Mouse (Mus musculus): ENCODE measurements around the gene Rasd2. TPM values are rescaled to one million over a fixed set of nuclear protein-coding genes. Genes with fewer than 3 reads are reported as not detected.

Gene Rasd2
- not detected in 2 replicates for polyA plus RNA-seq (2012)

GRCm38 (mm10) chr8:75213686-75214085 is at the start of gene Rasd2:
Gene Rasd2 (plus strand): TSS chr8:75213944.
- H3K27me3 ChIP-seq (ENCODE audit: control insufficient read depth) = peaks cover 64% of the 10 kb centered on the region
- peak within 1 kb of the TSS; percentile 36 for H3K4me3 ChIP-seq (replicated peaks)

GRCm38 (mm10) chr8:75169363-75169762 is 44.4 kb upstream of the Rasd2 start:
- Histone ChIP-seq H3K9me3 (ENCODE audit: control insufficient read depth, low read length) (no peaks in the 10 kb centered on the region), H3K27me3 (ENCODE audit: control insufficient read depth) (no peaks in the 10 kb centered on the region), H3K4me3 (replicated peaks) (no peak overlapping the region), H3K36me3 (ENCODE audit: control insufficient read depth) (no peaks in the 10 kb centered on the region), H3K4me1 (ENCODE audit: control insufficient read depth) (no peaks in the 10 kb centered on the region)
- TF ChIP-seq TAL1 (IDR thresholded peaks at IDR 0.05; ENCODE audit: low read length) = no peak
- TF ChIP-seq GATA1 (IDR thresholded peaks at IDR 0.05; ENCODE audit: low read length) = no peak

More at GRCm38 (mm10) chr8:75213686-75214085, at the start of gene Rasd2:
- TF ChIP-seq TAL1 (IDR thresholded peaks at IDR 0.05; ENCODE audit: low read length) (no peak), GATA1 (IDR thresholded peaks at IDR 0.05; ENCODE audit: low read length) (no peak)
- Histone ChIP-seq H3K36me3 (ENCODE audit: control insufficient read depth) (no peaks in the 10 kb centered on the region), H3K9me3 (ENCODE audit: control insufficient read depth, low read length) (no peaks in the 10 kb centered on the region; the same call in 1 of the 2 replicates), H3K4me1 (ENCODE audit: control insufficient read depth) (peaks cover 8% of the 10 kb centered on the region)

GRCm38 (mm10) chr8:75172009-75172685 is 41.6 kb upstream of the Rasd2 start:
- Histone ChIP-seq H3K36me3 (ENCODE audit: control insufficient read depth) (no peaks in the 10 kb centered on the region), H3K9me3 (ENCODE audit: control insufficient read depth, low read length) (no peaks in the 10 kb centered on the region), H3K4me3 (replicated peaks) (no peak overlapping the region), H3K27me3 (ENCODE audit: control insufficient read depth) (no peaks in the 10 kb centered on the region), H3K4me1 (ENCODE audit: control insufficient read depth) (no peaks in the 10 kb centered on the region)
- TF ChIP-seq TAL1 (IDR thresholded peaks at IDR 0.05; ENCODE audit: low read length) = no peak
- TF ChIP-seq GATA1 (IDR thresholded peaks at IDR 0.05; ENCODE audit: low read length) = no peak

GRCm38 (mm10) chr8:75193022-75193421 is 20.7 kb upstream of the Rasd2 start:
- Histone ChIP-seq H3K36me3 (ENCODE audit: control insufficient read depth) (no peaks in the 10 kb centered on the region), H3K4me3 (replicated peaks) (no peak overlapping the region), H3K4me1 (ENCODE audit: control insufficient read depth) (no peaks in the 10 kb centered on the region), H3K9me3 (ENCODE audit: control insufficient read depth, low read length) (no peaks in the 10 kb centered on the region), H3K27me3 (ENCODE audit: control insufficient read depth) (no peaks in the 10 kb centered on the region)
- TF ChIP-seq GATA1 (IDR thresholded peaks at IDR 0.05; ENCODE audit: low read length) (no peak), TAL1 (IDR thresholded peaks at IDR 0.05; ENCODE audit: low read length) (no peak)

- H3K4me1 ChIP-seq (ENCODE audit: control insufficient read depth) = no peaks in the 10 kb centered on the region
- H3K36me3 ChIP-seq (ENCODE audit: control insufficient read depth) = no peaks in the 10 kb centered on the region
- H3K9me3 ChIP-seq (ENCODE audit: control insufficient read depth, low read length) = no peaks in the 10 kb centered on the region
- H3K27me3 ChIP-seq (ENCODE audit: control insufficient read depth) = no peaks in the 10 kb centered on the region
- H3K4me3 ChIP-seq (replicated peaks) = no peak overlapping the region
- TF ChIP-seq GATA1 (IDR thresholded peaks at IDR 0.05; ENCODE audit: low read length) = no peak
- TF ChIP-seq TAL1 (IDR thresholded peaks at IDR 0.05; ENCODE audit: low read length) = no peak
Measured at GRCm38 (mm10) chr8:75194473-75195071, 19.2 kb upstream of the Rasd2 start.

GRCm38 (mm10) chr8:75197170-75197569 is 16.6 kb upstream of the Rasd2 start:
- TF ChIP-seq GATA1 (IDR thresholded peaks at IDR 0.05; ENCODE audit: low read length) = no peak
- H3K36me3 ChIP-seq (ENCODE audit: control insufficient read depth) = no peaks in the 10 kb centered on the region

GRCm38 (mm10) chr8:75197862-75198261 is 15.9 kb upstream of the Rasd2 start:
- Histone ChIP-seq H3K4me3 (replicated peaks) (no peak overlapping the region), H3K36me3 (ENCODE audit: control insufficient read depth) (no peaks in the 10 kb centered on the region), H3K4me1 (ENCODE audit: control insufficient read depth) (no peaks in the 10 kb centered on the region), H3K27me3 (ENCODE audit: control insufficient read depth) (no peaks in the 10 kb centered on the region), H3K9me3 (ENCODE audit: control insufficient read depth, low read length) (no peaks in the 10 kb centered on the region)
- TF ChIP-seq TAL1 (IDR thresholded peaks at IDR 0.05; ENCODE audit: low read length) (no peak), GATA1 (IDR thresholded peaks at IDR 0.05; ENCODE audit: low read length) (no peak)

More at GRCm38 (mm10) chr8:75197170-75197569, 16.6 kb upstream of the Rasd2 start:
- H3K4me1 ChIP-seq (ENCODE audit: control insufficient read depth) = no peaks in the 10 kb centered on the region
- H3K27me3 ChIP-seq (ENCODE audit: control insufficient read depth) = no peaks in the 10 kb centered on the region
- H3K4me3 ChIP-seq (replicated peaks) = no peak overlapping the region
- H3K9me3 ChIP-seq (ENCODE audit: control insufficient read depth, low read length) = no peaks in the 10 kb centered on the region

GRCm38 (mm10) chr8:75198300-75198699 is 15.4 kb upstream of the Rasd2 start:
- TF ChIP-seq GATA1 (IDR thresholded peaks at IDR 0.05; ENCODE audit: low read length) = no peak
- TF ChIP-seq TAL1 (IDR thresholded peaks at IDR 0.05; ENCODE audit: low read length) = no peak
- Histone ChIP-seq H3K36me3 (ENCODE audit: control insufficient read depth) (no peaks in the 10 kb centered on the region), H3K4me3 (replicated peaks) (no peak overlapping the region), H3K9me3 (ENCODE audit: control insufficient read depth, low read length) (no peaks in the 10 kb centered on the region), H3K27me3 (ENCODE audit: control insufficient read depth) (no peaks in the 10 kb centered on the region), H3K4me1 (ENCODE audit: control insufficient read depth) (no peaks in the 10 kb centered on the region)

- Histone ChIP-seq H3K9me3 (ENCODE audit: control insufficient read depth, low read length) (no peaks in the 10 kb centered on the region), H3K27me3 (ENCODE audit: control insufficient read depth) (no peaks in the 10 kb centered on the region), H3K36me3 (ENCODE audit: control insufficient read depth) (no peaks in the 10 kb centered on the region), H3K4me1 (ENCODE audit: control insufficient read depth) (no peaks in the 10 kb centered on the region), H3K4me3 (replicated peaks) (no peak overlapping the region)
- TF ChIP-seq TAL1 (IDR thresholded peaks at IDR 0.05; ENCODE audit: low read length) (no peak), GATA1 (IDR thresholded peaks at IDR 0.05; ENCODE audit: low read length) (no peak)
Measured at GRCm38 (mm10) chr8:75198988-75199765, 14.6 kb upstream of the Rasd2 start.
